Mouse (Mus musculus) intestine, embryonic 15.5 days (tissue): ENCODE data around the gene Grin1. TPM values are rescaled to one million over a fixed set of nuclear protein-coding genes. Genes with fewer than 3 reads are reported as not detected.

Experiments
- polyA plus RNA-seq: library from polyadenylated mRNA; unstranded; fragments of >200 nt; fragmentation: Nextera tagmentation; extraction: Ambion mirVana; gene quantifications from 2 replicates; pipeline ENCODE4 v1.2.1, GENCODE M21; 2015

Grin1 gene
- polyA plus RNA-seq, 1 experiment from 2014 or later, result 1.4 TPM

Other genes with a start within 250 kb of the Grin1 start
- gene Entpd8, start 238.9 kb downstream of the Grin1 start, polyA plus RNA-seq, result 8.9 and 11.7 TPM in 2 replicates
- 5.6 and 10.0 TPM in 2 replicates for gene Noxa1, start 224.0 kb downstream of the Grin1 start, polyA plus RNA-seq
- gene Nrarp, start 138.4 kb downstream of the Grin1 start, polyA plus RNA-seq, result 14.3 and 19.3 TPM in 2 replicates
- gene Tor4a, start 122.3 kb downstream of the Grin1 start, polyA plus RNA-seq, result 16.4 and 18.5 TPM in 2 replicates
- 94.8 and 106 TPM in 2 replicates for gene Nelfb, start 107.7 kb downstream of the Grin1 start, polyA plus RNA-seq
- not detected in 2 replicates for gene Stpg3, start 104.5 kb downstream of the Grin1 start, polyA plus RNA-seq
- gene Fam166a, start 100.4 kb downstream of the Grin1 start, polyA plus RNA-seq, result not detected in 2 replicates
- 600 and 657 TPM in 2 replicates for gene Tubb4b, start 94.5 kb downstream of the Grin1 start, polyA plus RNA-seq
- 5.0 and 5.6 TPM in 2 replicates for gene Slc34a3, start 84.8 kb downstream of the Grin1 start, polyA plus RNA-seq
- gene Rnf224, start 82.4 kb downstream of the Grin1 start, polyA plus RNA-seq, result 0.14 and 0.29 TPM in 2 replicates
- 19.0 and 24.8 TPM in 2 replicates for gene Rnf208, start 76.9 kb downstream of the Grin1 start, polyA plus RNA-seq
- 1.4 and 2.3 TPM in 2 replicates for gene Cysrt1, start 76.7 kb downstream of the Grin1 start, polyA plus RNA-seq
- 4.3 and 5.5 TPM in 2 replicates for gene AL732309.1, start 72.3 kb downstream of the Grin1 start, polyA plus RNA-seq
- gene Tmem203, start 63.7 kb downstream of the Grin1 start, polyA plus RNA-seq, result 22.8 and 23.2 TPM in 2 replicates
- gene Tprn, start 56.6 kb downstream of the Grin1 start, polyA plus RNA-seq, result 20.7 and 23.6 TPM in 2 replicates
- 200 and 212 TPM in 2 replicates for gene Ssna1, start 46.7 kb downstream of the Grin1 start, polyA plus RNA-seq
- gene Anapc2, start 46.7 kb downstream of the Grin1 start, polyA plus RNA-seq, result 95.8 and 103 TPM in 2 replicates
- gene Tmem210, start 31.0 kb downstream of the Grin1 start, polyA plus RNA-seq, result not detected in 2 replicates
- 0.43 and 1.8 TPM in 2 replicates for gene Lrrc26, start 29.3 kb downstream of the Grin1 start, polyA plus RNA-seq
- gene Man1b1, start 13.2 kb upstream of the Grin1 start, polyA plus RNA-seq, result 40.2 and 40.8 TPM in 2 replicates
- 46.0 and 48.6 TPM in 2 replicates for gene Dpp7, start 37.2 kb upstream of the Grin1 start, polyA plus RNA-seq
- gene Uap1l1, start 46.5 kb upstream of the Grin1 start, polyA plus RNA-seq, result 105 and 122 TPM in 2 replicates
- 46.8 and 48.8 TPM in 2 replicates for gene Sapcd2, start 53.1 kb upstream of the Grin1 start, polyA plus RNA-seq
- 12.1 and 15.6 TPM in 2 replicates for gene Entpd2, start 76.7 kb upstream of the Grin1 start, polyA plus RNA-seq
- gene Npdc1, start 80.2 kb upstream of the Grin1 start, polyA plus RNA-seq, result 40.9 and 48.2 TPM in 2 replicates
- gene Fut7, start 104.1 kb upstream of the Grin1 start, polyA plus RNA-seq, result 0.18 TPM in 1 of 2 replicates, not detected in the other
- 2.8 and 3.7 TPM in 2 replicates for gene Abca2, start 109.5 kb upstream of the Grin1 start, polyA plus RNA-seq
- gene Clic3, start 137.7 kb upstream of the Grin1 start, polyA plus RNA-seq, result 2.2 and 3.0 TPM in 2 replicates
- gene Paxx, start 141.9 kb upstream of the Grin1 start, polyA plus RNA-seq, result 28.0 and 33.2 TPM in 2 replicates
- 4.6 and 5.8 TPM in 2 replicates for gene Ptgds, start 150.9 kb upstream of the Grin1 start, polyA plus RNA-seq
- not detected in 2 replicates for gene Lcn12, start 174.7 kb upstream of the Grin1 start, polyA plus RNA-seq
- 57.5 and 65.2 TPM in 2 replicates for gene Fbxw5, start 181.6 kb upstream of the Grin1 start, polyA plus RNA-seq
- 5.4 and 8.3 TPM in 2 replicates for gene C8g, start 182.5 kb upstream of the Grin1 start, polyA plus RNA-seq
- 26.7 and 32.4 TPM in 2 replicates for gene Traf2, start 227.8 kb upstream of the Grin1 start, polyA plus RNA-seq
- gene Edf1, start 238.7 kb upstream of the Grin1 start, polyA plus RNA-seq, result 339 and 367 TPM in 2 replicates